Mouse (Mus musculus) CH12.LX (cell line): ENCODE measurements around the gene Krtap12-1. TPM values are rescaled to one million over a fixed set of nuclear protein-coding genes. Genes with fewer than 3 reads are reported as not detected.

Experiments used
- DNase-seq: peaks from one replicate; pipeline ENCODE4 v3.0.0-alpha.2; 2013; ENCODE audit errors: extremely low read depth
- H3K27ac ChIP-seq: 2 replicates; pipeline ENCODE4 v1.5.1; 2012; ENCODE audit warnings: low read depth, mild to moderate bottlenecking, control low read depth, moderate library complexity; ENCODE audit not compliant: insufficient read depth
- H3K27me3 ChIP-seq: replicated peaks from 2 replicates; pipeline ENCODE3; 2012; ENCODE audit warnings: inconsistent platforms
- H3K36me3 ChIP-seq, 2 experiments: replicated peaks in 1 of 2; 2 replicates each; pipeline versions ENCODE3 to v1.6.1; 2012; ENCODE audit warnings: inconsistent platforms in 1 of 2, low read length in 1 of 2, mild to moderate bottlenecking in 1 of 2, mixed read lengths in 1 of 2, moderate library complexity in 1 of 2; ENCODE audit not compliant: control insufficient read depth in 1 of 2, insufficient read depth in 1 of 2
- H3K4me1 ChIP-seq, 2 experiments: 2 replicates each; pipeline ENCODE4 v1.6.1; 2012; ENCODE audit warnings: inconsistent platforms in 1 of 2, moderate library complexity in 1 of 2; ENCODE audit not compliant: insufficient read depth in 2 of 2, control insufficient read depth in 1 of 2
- H3K4me2 ChIP-seq: 2 replicates; pipeline ENCODE4 v1.6.1; 2012; ENCODE audit warnings: low read depth, mild to moderate bottlenecking, control low read depth; ENCODE audit not compliant: poor library complexity, insufficient read depth, severe bottlenecking
- H3K4me3 ChIP-seq, 3 experiments: fragments of 150-350 bp in 1 of 3; sonication (generic) in 1 of 3; replicated peaks in 1 of 3; 2 replicates each; pipeline versions ENCODE3 to v1.5.1; 2011 to 2012; ENCODE audit warnings: low read depth in 2 of 3, low read length in 2 of 3, mild to moderate bottlenecking in 2 of 3, moderate library complexity in 2 of 3, control low read depth in 1 of 3, improper control_type of control experiment in 1 of 3, inconsistent platforms in 1 of 3, mixed read lengths in 1 of 3; ENCODE audit not compliant: poor library complexity in 1 of 3
- H3K79me2 ChIP-seq: replicated peaks from 2 replicates; pipeline ENCODE4 v1.6.1; 2012; ENCODE audit warnings: mild to moderate bottlenecking, moderate library complexity; ENCODE audit not compliant: control insufficient read depth, poor library complexity, insufficient read depth, severe bottlenecking; ENCODE audit errors: extremely low read depth
- H3K9ac ChIP-seq: 2 replicates; pipeline ENCODE4 v1.6.1; 2012; ENCODE audit warnings: low read depth, mild to moderate bottlenecking, control low read depth, moderate library complexity; ENCODE audit not compliant: insufficient read depth
- H3K9me3 ChIP-seq: replicated peaks from 2 replicates; pipeline ENCODE3; 2012; ENCODE audit warnings: low read length, inconsistent platforms, mixed read lengths
- BHLHE40 ChIP-seq: IDR thresholded peaks from 2 replicates; pipeline ENCODE4 v1.6.1; 2011; ENCODE audit warnings: mild to moderate bottlenecking, low read depth, low read length, improper control_type of control experiment
- CHD2 ChIP-seq: IDR thresholded peaks from 2 replicates; pipeline ENCODE4 v1.6.1; 2011; ENCODE audit warnings: low read length, improper control_type of control experiment
- CTCF ChIP-seq, 2 experiments: IDR thresholded peaks in 1 of 2; conservative IDR thresholded peaks in 1 of 2; 2 replicates each; pipeline ENCODE4 v1.5.1; 2011 to 2012; ENCODE audit warnings: low read depth in 2 of 2, low read length in 2 of 2, improper control_type of control experiment in 1 of 2, inconsistent platforms in 1 of 2, mild to moderate bottlenecking in 1 of 2, moderate library complexity in 1 of 2
- E2F4 ChIP-seq: IDR thresholded peaks from 2 replicates; pipeline ENCODE4 v1.6.1; 2011; ENCODE audit warnings: low read depth, low read length, improper control_type of control experiment; ENCODE audit not compliant: insufficient replicate concordance
- ELF1 ChIP-seq: IDR thresholded peaks from 2 replicates; pipeline ENCODE4 v1.6.1; 2014; ENCODE audit warnings: low read depth, mild to moderate bottlenecking, inconsistent platforms, low read length, improper control_type of control experiment
- EP300 ChIP-seq: IDR thresholded peaks from 2 replicates; pipeline ENCODE4 v1.6.1; 2011; ENCODE audit warnings: low read length, improper control_type of control experiment
- ETS1 ChIP-seq: conservative IDR thresholded peaks from 2 replicates; pipeline ENCODE4 v1.6.1; 2012; ENCODE audit warnings: low read depth, mild to moderate bottlenecking, inconsistent platforms, low read length, improper control_type of control experiment, moderate library complexity
- IRF4 ChIP-seq: IDR thresholded peaks from 2 replicates; pipeline ENCODE4 v1.6.1; 2014; ENCODE audit warnings: low read depth, mild to moderate bottlenecking, inconsistent platforms, low read length, improper control_type of control experiment
- JUN ChIP-seq: IDR thresholded peaks from 2 replicates; pipeline ENCODE4 v1.6.1; 2011; ENCODE audit warnings: low read depth, mild to moderate bottlenecking, low read length, improper control_type of control experiment, moderate library complexity; ENCODE audit not compliant: insufficient read depth
- JUND ChIP-seq: conservative IDR thresholded peaks from 2 replicates; pipeline ENCODE4 v1.6.1; 2011; ENCODE audit warnings: low read depth, low read length, improper control_type of control experiment
- KAT2A ChIP-seq: IDR thresholded peaks from 2 replicates; pipeline ENCODE4 v1.6.1; 2012; ENCODE audit warnings: low read length, improper control_type of control experiment, inconsistent platforms; ENCODE audit not compliant: insufficient replicate concordance
- MAFK ChIP-seq: IDR thresholded peaks from 2 replicates; pipeline ENCODE4 v1.6.1; 2011; ENCODE audit warnings: low read length, improper control_type of control experiment; ENCODE audit not compliant: insufficient replicate concordance
- MAX ChIP-seq: IDR thresholded peaks from 2 replicates; pipeline ENCODE4 v1.6.1; 2011; ENCODE audit warnings: low read length, improper control_type of control experiment
- MAZ ChIP-seq: IDR thresholded peaks from 2 replicates; pipeline ENCODE4 v1.6.1; 2012; ENCODE audit warnings: low read depth, mild to moderate bottlenecking, inconsistent platforms, low read length, improper control_type of control experiment, moderate library complexity
- MXI1 ChIP-seq: IDR thresholded peaks from 2 replicates; pipeline ENCODE4 v1.6.1; 2011; ENCODE audit warnings: mild to moderate bottlenecking, low read depth, low read length, improper control_type of control experiment
- MYC ChIP-seq: IDR thresholded peaks from 2 replicates; pipeline ENCODE4 v1.6.1; 2011; ENCODE audit warnings: low read depth, mild to moderate bottlenecking, improper control_type of control experiment, low read length
- NELFE ChIP-seq: IDR thresholded peaks from 2 replicates; pipeline ENCODE4 v1.6.1; 2011; ENCODE audit warnings: low read depth, low read length, improper control_type of control experiment
- NRF1 ChIP-seq: IDR thresholded peaks from 2 replicates; pipeline ENCODE4 v1.6.1; 2014; ENCODE audit warnings: low read depth, mild to moderate bottlenecking, inconsistent platforms, low read length, improper control_type of control experiment, moderate library complexity
- POLR2A ChIP-seq: IDR thresholded peaks from 2 replicates; pipeline ENCODE4 v1.6.1; 2011; ENCODE audit warnings: low read depth, mild to moderate bottlenecking, improper control_type of control experiment, low read length
- RAD21 ChIP-seq: IDR thresholded peaks from 2 replicates; pipeline ENCODE4 v1.6.1; 2011; ENCODE audit warnings: low read depth, mild to moderate bottlenecking, low read length, improper control_type of control experiment, moderate library complexity
- RCOR1 ChIP-seq: conservative IDR thresholded peaks from 2 replicates; pipeline ENCODE4 v1.6.1; 2012; ENCODE audit warnings: low read depth, mild to moderate bottlenecking, inconsistent platforms, low read length, improper control_type of control experiment
- SMC3 ChIP-seq: IDR thresholded peaks from 2 replicates; pipeline ENCODE4 v1.6.1; 2011; ENCODE audit warnings: low read depth, low read length, improper control_type of control experiment
- TBP ChIP-seq: conservative IDR thresholded peaks from 2 replicates; pipeline ENCODE4 v1.6.1; 2011; ENCODE audit warnings: low read depth, low read length, improper control_type of control experiment
- TCF12 ChIP-seq: IDR thresholded peaks from 2 replicates; pipeline ENCODE4 v1.6.1; 2014; ENCODE audit warnings: low read depth, mild to moderate bottlenecking, inconsistent platforms, low read length, improper control_type of control experiment
- UBTF ChIP-seq: IDR thresholded peaks from 2 replicates; pipeline ENCODE4 v1.6.1; 2012; ENCODE audit warnings: low read depth, mild to moderate bottlenecking, inconsistent platforms, low read length, improper control_type of control experiment, moderate library complexity
- USF1 ChIP-seq: IDR thresholded peaks from 2 replicates; pipeline ENCODE4 v1.6.1; 2014; ENCODE audit warnings: low read depth, mild to moderate bottlenecking, inconsistent platforms, low read length, improper control_type of control experiment
- USF2 ChIP-seq: conservative IDR thresholded peaks from 2 replicates; pipeline ENCODE4 v1.6.1; 2011; ENCODE audit warnings: low read depth, low read length, improper control_type of control experiment
- ZC3H11A ChIP-seq: IDR thresholded peaks from 2 replicates; pipeline ENCODE4 v1.6.1; 2012; ENCODE audit warnings: low read depth, mild to moderate bottlenecking, inconsistent platforms, low read length, improper control_type of control experiment
- ZKSCAN1 ChIP-seq: IDR thresholded peaks from 2 replicates; pipeline ENCODE4 v1.6.1; 2012; ENCODE audit warnings: low read depth, inconsistent platforms, low read length, improper control_type of control experiment, borderline replicate concordance
- ZMIZ1 ChIP-seq: IDR thresholded peaks from 2 replicates; pipeline ENCODE4 v1.6.1; 2012; ENCODE audit warnings: low read depth, mild to moderate bottlenecking, inconsistent platforms, low read length, improper control_type of control experiment
- ZNF384 ChIP-seq: IDR thresholded peaks from 2 replicates; pipeline ENCODE4 v1.6.1; 2012; ENCODE audit warnings: low read depth, low read length, improper control_type of control experiment, inconsistent platforms
- dilution Hi-C: fragments of 300-500 bp; cut with MboI; formaldehyde crosslinking; loops from 2 replicates; pipeline ENCODE4 v1.14.3; 2020; ENCODE audit warnings: low sequenced_read_pairs; ENCODE audit not compliant: extremely low pct_unique_long_range_greater_than_20kb, extremely low pct_ligation_motif_present
- in situ Hi-C: fragments of 300-500 bp; cut with MboI; formaldehyde crosslinking; loops from 3 replicates; pipeline ENCODE4 v1.14.3; 2019; ENCODE audit warnings: low sequenced_read_pairs, low pct_ligation_motif_present, low pct_unique_long_range_greater_than_20kb, mixed read lengths
- polyA plus RNA-seq: library from polyadenylated mRNA; unstranded; fragments of >175 nt; gene quantifications from 2 replicates; pipeline ENCODE4 v1.2.1, GENCODE M21; 2012; ENCODE audit warnings: low read depth; ENCODE audit not compliant: insufficient read length
- total RNA-seq, 2 experiments: library from RNA; depleted of rRNA; stranded (reverse); fragments of 300-350 nt in 1 of 2; fragments of >200 nt in 1 of 2; gene quantifications; 2 replicates each; pipeline ENCODE4 v1.2.3; 2012 to 2014

Krtap12-1 gene
- total and polyA plus RNA-seq, 3 experiments: not detected

- peak; percentile 85 for DNase-seq
- peak overlapping the region; percentile 54 for H3K4me2 ChIP-seq
- peaks cover 35 to 80% of the 10 kb centered on the region in 2 experiments for H3K4me1 ChIP-seq
- H3K79me2 ChIP-seq: no peaks in the 10 kb centered on the region
- H3K9me3 ChIP-seq: peaks cover 3% of the 10 kb centered on the region
- H3K4me3 ChIP-seq: peak overlapping the region in 1 of 3 experiments; percentile 12
- H3K36me3 ChIP-seq: no peaks in the 10 kb centered on the region
- H3K9ac ChIP-seq: no peak overlapping the region
- H3K27ac ChIP-seq: peak overlapping the region; percentile 20; the same call in 1 of the 2 replicates
- in situ Hi-C loops: no loop called here
- dilution Hi-C loops: no loop called here
- TF ChIP-seq ZMIZ1 (no peak), NRF1 (no peak), JUND (peak; percentile 74), MYC (peak; percentile 39; the same call in 1 of the 2 replicates), TBP (no peak), MXI1 (no peak), IRF4 (peak; percentile 85), UBTF (no peak), KAT2A (no peak), NELFE (no peak), CTCF (conservative IDR thresholded peaks at IDR 0.05 in 1 of 2, IDR thresholded peaks at IDR 0.05 in 1 of 2; ENCODE audit: low read depth in 2 of 2, low read length in 2 of 2) (no peak), MAFK (no peak), RAD21 (no peak), JUN (peak; percentile 56), BHLHE40 (peak; percentile 67), ZC3H11A (no peak), TCF12 (peak; percentile 83), MAZ (peak; percentile 70; the same call in 1 of the 2 replicates), ELF1 (no peak), E2F4 (no peak), SMC3 (no peak), POLR2A (no peak), CHD2 (peak; percentile 55; the same call in 1 of the 2 replicates), RCOR1 (no peak), EP300 (0 out of 2 replicates have a peak, but pooled peaks have one; percentile 47), USF2 (no peak), MAX (peak; percentile 51; the same call in 1 of the 2 replicates), ZKSCAN1 (no peak), USF1 (no peak), ETS1 (peak; percentile 85), ZNF384 (no peak)
- H3K27me3 ChIP-seq: peaks cover 32% of the 10 kb centered on the region
These were observed 46.6 kb upstream of the Krtap12-1 start for GRCm38 (mm10) chr10:77673765-77674164.
